Mouse (Mus musculus): ENCODE data around the gene Ttc7b. TPM values are rescaled to one million over a fixed set of nuclear protein-coding genes. Genes with fewer than 3 reads are reported as not detected.

Gene Ttc7b
- total RNA-seq, 4 experiments from 2014 or later, result 134 to 191 (median 150) TPM

DNA sequence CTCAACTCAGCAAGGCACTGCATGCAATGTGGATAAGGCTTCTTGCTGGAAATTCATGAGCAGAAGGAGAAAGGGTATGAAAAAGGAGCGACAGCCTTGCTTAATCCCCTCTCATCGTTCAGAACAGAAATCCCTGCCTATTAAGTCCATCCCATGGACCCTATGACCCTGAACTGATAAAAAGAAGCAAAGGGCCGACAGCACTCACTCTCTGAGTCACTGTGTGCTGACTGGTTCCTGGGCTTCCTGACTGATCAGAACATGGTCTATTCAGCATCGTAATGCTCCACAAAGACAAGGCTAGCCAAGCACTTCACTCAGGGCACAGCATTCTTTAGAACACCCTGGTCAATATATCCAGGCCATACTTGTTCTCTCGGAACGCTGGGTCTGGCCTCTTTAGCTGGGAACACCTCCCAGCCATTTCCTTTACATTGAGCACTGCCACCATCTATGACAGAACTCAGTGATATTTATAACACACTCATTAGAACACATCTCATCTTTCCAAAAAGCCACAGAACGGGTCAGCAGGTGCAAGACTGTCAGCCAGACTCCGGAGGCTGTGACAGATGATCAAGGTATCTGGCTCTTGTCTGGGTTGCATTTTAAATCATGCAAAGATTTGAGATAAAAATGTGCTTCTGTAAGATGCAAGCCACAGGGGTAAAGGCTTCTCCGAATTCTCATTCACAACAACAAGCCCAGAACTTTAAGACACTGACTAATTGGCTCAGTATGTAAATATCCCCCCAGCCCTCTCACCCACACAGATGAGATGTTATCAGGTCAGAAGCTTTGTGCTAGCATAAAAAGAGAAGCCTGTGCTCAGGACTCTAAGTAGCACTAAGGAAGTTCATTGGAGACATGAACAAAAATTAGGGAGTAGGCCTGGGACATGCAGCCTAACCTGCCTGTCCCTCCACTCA, 100.4 kb downstream of the Ttc7b start:
- DNase-seq (ENCODE audit: low spot score in 2 of 2), result no peak

DNA sequence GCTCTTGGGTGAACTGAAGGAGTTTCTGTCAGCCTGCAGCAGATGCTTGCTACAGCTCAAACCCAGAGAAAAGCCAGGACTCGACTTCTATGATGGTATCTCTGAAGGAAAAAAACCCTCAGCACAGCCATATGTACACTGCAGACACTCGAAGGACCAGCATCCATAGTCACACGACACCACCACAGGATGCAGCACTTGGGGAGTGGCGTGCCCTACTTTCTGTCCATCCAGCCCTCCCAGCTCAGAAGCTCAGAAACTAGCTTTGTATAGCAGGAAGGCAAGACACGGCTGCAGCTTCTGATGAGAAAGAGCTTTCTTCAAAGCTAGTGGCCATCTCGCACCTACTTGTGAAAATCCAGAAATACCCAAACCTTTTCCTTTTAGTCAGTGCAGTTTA, 104.8 kb downstream of the Ttc7b start:
- no peak for DNase-seq (ENCODE audit: low spot score in 2 of 2)

DNA sequence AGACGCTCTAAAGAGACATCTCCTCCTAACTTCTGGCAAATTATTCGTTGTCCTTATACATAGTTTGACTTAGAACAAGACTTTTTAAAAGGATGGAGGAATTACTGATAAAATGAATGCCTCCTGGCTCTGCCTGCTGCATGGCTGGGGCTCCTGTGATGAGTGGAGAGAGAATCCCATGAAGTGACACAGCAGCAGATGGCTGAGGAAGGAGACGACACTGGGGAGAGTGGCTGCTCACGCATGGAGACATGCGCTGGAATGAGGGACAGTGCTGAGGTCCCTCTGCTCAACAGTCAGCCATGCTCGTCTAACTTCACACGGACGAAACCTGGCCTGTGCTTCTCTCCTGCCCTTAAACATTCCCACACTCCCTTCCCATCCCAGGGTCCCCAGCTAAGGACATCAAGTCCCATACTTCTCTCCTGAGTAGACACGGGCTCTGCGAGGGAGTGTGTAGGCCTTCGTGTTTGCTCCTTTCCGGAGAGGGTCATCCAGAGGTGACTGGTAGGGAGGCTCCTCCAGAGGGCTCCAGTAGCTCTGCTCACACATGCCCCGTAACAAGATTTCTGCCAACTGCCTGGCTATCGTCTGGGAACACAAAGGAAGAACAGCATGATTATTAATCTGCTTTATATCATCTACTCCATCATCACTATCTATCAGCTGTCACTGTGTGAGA, 105.8 kb downstream of the Ttc7b start:
- no peak for DNase-seq (ENCODE audit: low spot score in 2 of 2)

DNA sequence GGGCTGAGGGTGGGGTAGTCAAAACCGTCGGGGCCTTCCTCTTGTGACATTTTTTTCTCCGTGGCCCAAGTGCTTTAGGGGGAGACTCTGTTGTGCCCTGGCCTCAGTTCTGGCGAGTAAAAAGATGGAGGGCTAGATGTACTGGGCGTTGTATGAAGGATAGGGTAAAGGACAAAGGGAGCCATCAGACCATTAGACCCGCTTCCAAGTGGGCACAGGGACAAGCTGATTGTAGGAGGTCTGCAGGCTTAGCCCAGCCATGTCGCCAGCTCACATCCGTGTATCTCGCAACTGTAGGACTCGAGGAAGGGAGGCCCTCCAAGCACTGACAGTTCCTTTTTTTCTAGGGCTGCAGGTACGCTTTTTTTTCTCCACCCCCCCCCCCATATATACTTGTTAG, 111.9 kb downstream of the Ttc7b start:
- no peak for DNase-seq (ENCODE audit: low spot score in 2 of 2)

DNA sequence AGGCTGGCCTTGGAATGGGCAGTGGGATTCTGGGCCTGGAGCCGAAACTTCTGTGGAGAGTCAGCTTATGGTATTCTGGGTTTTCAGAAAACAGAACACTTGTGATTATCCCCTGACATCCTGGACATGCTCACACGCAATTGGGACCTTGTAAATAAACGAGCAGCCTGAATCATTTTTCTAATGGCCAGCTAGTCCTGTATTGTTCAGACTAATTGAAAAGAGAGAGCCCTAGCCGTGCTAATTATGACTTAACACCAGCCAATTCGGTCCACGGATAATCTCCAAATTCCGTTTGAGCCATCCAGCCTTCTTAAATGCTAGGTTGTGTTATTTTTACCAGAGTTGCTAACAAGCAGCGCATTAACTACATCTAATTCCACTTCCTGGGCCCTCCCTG, 112.5 kb downstream of the Ttc7b start:
- no peak for DNase-seq (ENCODE audit: low spot score in 2 of 2)

DNA sequence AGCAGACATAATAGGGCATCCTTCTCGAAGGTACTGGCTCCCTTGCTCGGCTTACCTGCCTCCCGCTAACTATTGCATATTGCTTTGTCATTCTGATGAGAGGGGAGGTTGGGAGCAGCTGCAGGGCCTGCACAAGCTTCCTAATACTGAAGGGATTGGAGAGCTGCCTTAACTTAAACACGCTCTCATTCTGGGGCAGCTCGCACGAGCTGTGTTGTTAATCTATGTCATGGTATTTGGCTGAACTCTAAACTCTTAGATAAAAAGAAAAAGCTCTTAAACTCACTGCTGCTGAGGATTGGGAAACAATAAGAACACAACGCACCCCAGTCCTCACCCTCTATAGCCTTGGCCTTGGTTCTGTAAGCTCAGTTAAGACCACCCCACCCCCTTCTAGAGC, 113.3 kb downstream of the Ttc7b start:
- DNase-seq (ENCODE audit: low spot score in 2 of 2), result no peak

DNA sequence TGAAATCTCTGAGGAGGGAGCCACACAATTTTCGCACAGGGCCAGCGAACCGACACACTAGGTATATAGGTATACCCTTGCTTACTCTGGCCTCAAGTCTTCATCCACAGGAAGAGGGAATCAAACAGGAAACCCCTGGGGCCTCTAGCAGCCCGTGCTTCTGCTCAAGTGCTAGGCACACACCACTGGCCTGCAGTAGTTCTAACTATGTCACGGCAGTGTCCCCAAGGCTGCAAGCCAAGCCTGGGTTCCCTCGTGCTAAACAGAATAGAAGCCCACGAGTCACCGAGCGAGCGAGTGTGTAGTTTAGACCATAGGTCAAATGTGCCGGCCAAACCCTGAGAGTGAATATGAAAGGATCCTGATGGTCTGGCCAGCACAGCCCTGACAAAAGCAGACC, 114.5 kb downstream of the Ttc7b start:
- no peak for DNase-seq (ENCODE audit: low spot score in 2 of 2)

DNA sequence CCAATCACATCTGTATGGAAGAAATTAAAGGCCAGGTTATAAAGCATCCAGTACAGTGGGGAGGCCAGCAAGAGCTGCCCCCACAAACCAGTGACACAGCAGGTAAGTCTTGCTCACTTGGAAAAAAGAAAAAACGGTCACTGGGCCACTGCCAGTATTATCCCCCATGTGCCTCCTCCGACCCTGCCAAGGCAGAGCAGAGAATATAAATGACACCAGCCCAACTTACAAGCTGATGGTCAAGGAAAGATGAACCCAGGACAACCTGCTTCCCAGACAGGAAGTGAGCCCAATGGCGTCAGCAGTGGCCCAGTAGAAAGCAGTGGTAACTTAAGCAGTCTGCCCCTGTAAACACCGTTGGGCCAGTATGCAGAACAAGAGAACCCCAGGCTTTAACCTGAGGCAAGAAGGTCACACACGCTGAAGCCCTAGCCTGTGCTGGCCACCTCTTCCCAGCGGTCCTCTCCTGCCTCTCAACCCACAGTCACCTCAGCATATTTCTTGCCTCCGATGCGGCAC, 115.1 kb downstream of the Ttc7b start:
- DNase-seq (ENCODE audit: low spot score in 2 of 2), result peak; percentile 67 to 68

DNA sequence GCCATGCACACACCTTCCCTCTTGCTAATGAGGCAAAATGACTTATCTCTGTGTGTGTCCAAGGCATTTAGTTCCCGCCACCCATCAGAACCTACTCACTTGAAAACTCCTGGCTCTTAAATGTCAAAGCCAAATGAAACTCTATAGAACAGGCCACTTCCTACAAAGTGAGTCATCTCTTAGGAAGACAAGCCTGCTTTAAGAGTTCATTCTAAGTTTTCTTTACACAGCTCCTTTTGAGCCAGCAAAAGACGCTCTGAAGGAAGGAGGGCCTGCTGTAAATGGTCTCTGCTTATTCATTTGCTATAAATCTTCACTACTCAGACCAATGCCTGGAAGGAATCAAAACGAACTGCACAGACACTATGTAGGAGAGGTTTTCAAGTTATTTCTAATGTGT, 116.2 kb downstream of the Ttc7b start:
- DNase-seq (ENCODE audit: low spot score in 2 of 2), result no peak

DNA sequence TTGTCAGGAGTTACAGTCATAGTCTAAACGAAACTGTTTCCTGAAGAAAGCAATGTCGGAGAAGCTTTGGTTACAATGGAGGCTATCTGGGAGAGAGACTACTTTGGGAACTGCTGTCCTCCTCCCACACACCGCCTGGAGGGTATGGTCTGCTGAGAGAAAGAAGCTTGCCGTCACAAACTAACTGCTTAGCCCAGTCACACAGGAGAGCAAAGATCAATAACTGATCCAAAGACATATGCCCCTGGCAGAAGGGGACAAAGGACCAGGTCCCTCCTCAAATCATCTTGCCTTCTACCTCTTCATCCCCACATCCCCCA, 117.7 kb downstream of the Ttc7b start:
- no peak for DNase-seq (ENCODE audit: low spot score in 2 of 2)

DNA sequence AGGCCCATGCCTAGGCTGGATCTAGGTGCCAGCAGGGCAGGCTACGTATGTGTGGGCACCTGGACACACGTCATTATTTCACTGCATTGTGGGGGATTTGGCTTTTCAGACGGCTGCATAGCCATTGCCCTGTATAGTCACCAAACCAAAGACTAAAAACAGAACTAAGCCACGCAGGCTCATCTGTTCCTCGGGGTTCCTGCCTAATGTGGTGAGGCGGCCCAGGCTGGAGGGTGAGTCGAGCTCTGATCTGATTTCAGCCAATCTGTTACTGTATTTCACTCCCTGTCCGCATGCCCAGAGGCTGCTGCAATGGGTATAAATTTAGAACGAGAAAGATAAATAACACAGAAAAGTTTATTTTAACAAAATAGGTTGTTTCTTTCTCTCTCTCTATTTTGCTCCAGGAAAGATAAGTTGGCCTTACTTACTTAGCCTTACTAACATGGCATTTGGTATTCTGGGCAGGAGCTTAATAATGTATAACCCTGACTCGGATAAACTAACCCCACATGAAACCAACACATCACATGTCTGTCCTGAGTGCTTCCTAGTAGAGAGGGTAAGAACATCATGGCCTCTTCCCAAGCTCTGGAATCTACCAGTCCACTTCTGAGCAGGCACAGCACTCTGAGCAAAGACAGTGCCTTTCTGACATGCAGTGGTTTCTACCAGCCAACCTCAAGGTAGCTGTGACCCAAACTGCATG, 118.2 kb downstream of the Ttc7b start:
- peak; percentile 59 to 73 for DNase-seq (ENCODE audit: low spot score in 2 of 2)

DNA sequence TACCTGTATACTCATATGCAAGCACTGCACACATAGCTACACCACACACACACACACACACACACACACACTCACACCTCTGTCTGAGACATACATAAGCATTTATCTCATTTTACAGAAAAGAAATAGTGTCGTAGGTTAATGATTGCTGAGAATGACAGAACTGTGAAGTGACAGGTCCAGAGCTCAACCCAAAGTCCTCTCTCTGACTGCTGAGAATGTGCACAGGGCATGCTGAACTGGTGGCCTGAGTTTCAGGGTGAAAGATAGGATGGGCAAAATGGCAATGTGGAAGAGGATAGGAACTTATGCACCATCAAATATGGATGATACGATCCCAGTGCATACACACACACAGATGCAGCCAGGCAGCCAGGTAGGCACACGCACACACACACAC, 120.5 kb downstream of the Ttc7b start:
- no peak for DNase-seq (ENCODE audit: low spot score in 2 of 2)

DNA sequence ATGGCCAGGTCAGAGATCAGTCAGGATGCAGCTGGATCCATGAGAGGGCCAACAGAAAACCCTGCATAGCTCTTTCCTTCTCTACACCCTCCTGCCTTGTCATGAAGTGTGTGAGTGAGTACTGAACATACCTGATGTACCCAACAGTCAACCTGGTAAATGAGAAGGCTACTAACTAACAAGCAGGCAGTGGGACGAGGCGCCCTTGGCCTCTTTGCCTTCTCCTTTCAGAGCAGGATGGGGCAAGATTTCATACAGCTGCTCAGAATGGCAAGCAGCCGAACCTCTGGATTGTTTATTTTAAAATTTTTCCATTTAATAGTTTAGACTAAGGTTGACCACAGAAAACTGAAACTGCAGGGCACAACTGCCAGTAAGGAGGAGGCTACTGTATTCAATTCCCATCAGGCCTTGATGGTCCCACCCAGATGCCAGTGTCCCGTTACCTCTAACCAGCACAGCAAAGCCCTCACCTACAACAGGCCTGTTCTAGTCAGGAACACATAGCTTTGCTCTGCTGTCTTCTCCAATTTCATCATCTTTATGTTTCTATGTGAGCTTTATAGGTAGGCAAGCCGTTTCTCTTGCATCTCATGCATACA, 121.4 kb downstream of the Ttc7b start:
- DNase-seq (ENCODE audit: low spot score in 2 of 2), result no peak

DNA sequence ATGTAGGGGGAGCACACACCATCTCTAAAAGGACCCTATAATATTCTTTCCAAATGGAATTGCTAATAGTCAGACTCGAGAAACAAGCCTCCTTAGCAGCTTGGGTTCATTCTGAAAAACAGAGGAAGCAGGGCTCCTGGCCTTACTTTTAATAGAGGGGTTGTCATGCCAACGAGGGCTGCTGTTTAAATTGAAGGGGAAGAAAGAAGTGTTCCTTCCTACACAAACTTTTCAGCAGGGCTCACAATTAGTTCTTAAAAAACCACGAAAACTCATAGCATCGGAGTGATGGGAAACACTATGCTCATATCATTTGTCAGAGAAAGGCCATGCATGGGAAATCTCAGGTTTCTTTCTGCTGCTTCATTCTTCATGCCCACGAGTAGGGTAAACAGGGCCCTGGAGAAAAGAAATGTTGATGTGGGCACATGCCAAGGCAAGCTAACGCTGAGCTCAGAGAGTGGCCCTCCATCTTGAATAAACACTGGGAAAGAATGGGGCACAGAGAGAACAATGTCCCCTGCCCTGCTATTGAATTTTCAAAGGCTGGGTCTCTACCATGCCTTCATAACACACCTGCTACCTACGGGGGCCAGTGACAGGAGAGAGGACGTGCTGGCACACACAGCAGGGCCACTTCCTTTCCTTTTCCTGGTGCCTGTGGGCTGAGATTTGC, 122.2 kb downstream of the Ttc7b start:
- DNase-seq (ENCODE audit: low spot score in 2 of 2), result no peak

DNA sequence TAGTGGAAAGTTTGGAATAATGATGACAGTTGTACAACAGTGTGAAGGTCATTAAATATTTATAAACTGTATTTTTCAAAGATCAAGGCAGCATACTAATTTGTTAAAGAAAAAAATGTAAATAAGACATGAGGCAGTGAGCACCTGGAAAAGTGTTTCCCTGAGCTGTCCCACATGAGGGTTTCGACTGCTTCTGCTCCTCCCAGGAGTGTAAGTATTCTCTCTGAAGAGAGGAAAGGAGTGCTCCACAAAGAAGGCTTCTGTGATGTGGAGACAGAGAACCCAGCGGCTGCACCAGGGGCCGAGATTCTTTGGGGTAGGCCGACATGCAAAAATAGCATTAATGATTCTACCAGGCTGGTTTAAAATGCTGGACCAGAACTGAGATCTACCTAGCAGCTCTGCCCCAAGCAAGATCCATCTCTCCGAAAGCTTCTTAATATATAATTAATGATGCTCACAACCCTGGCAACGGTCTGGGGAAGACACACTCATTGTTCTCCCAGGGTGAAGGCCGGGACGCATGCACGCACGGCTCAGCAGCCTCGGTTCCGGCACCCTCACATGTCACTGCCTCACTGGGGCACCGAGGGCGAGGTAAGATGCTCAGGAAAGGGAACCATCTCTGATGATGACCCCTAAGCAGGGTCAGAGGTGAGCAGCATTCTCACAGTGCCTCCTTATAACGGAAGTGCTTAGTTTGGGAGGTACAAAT, 123.0 kb downstream of the Ttc7b start:
- DNase-seq (ENCODE audit: low spot score in 2 of 2), result no peak

DNA sequence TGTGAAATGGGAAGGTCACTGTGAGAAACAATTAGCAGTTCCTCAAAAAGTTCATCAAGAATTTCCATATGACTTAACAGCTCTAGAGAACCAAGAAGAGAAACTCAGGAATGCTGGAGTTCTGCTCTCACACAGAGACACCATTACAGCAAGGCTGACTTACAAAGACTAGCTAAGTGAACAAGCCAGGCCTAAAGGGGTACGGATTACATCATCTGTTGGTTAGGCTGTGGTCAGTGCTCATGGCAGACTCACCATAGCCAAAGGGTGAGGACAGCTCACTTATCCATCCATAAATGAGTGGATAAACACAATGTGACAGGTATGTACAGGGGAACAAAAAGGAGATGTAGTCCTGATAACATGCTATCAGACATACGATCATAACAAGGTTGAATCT, 123.8 kb downstream of the Ttc7b start:
- no peak for DNase-seq (ENCODE audit: low spot score in 2 of 2)

DNA sequence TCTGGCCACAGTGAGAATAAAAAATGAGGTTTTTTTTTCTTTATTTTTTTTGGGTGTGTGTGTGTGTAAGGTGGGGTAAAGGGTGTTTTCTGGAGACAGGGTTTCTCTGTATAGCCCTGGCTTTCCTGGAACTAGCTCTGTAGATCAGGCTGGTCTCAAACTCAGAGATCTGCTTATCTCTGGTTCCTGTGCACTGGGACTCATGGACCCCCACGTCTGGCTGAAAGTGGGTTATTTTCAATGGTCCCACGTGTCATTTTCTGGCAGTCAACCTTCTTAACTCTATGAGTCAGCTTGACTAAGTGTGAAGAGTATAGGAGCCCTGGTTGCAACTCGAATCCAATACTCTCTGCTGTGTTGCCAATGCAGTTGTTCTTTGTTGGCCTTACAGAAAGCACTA, 127.1 kb downstream of the Ttc7b start:
- DNase-seq (ENCODE audit: low spot score in 2 of 2), result no peak

DNA sequence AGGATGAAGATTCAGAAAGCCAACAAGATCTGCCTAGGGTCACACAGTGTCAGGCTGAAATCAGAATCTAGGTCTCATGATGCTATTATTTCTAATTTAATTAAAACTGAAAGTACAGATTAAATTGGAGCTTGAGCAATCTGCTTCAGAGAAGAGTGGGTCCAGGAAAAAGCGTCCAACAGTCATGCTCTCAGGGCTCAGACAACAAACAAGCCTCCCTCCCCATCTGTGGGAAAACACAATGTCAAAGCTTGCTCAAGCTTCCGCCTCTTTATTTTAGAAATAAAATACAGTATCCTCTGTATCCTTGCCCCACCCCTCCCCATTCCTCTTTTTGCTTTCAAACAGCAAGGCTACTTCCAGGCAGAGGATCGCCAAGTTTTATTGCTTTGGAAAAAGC, 127.5 kb downstream of the Ttc7b start:
- DNase-seq (ENCODE audit: low spot score in 2 of 2), result no peak

DNA sequence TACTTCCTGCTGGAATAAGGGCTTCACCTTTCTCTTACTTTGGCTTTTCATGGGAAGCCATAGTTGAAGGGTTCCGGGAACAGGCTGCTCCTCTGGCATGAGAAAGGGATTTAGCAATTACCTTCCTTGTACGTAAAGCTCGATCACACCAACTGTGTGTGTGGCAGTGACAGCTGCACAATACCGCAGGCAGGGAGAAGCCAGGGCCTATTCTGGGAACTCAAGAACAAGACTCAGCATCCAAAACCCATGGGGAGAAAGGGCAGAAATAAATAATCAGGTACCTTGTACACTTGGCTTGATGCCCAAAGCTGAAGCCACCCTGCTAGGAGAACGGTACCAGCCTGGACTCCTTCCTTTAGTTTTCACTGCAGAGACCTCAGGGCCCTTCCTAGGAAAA, 128.2 kb downstream of the Ttc7b start:
- DNase-seq (ENCODE audit: low spot score in 2 of 2), result peak; percentile 60 to 66

DNA sequence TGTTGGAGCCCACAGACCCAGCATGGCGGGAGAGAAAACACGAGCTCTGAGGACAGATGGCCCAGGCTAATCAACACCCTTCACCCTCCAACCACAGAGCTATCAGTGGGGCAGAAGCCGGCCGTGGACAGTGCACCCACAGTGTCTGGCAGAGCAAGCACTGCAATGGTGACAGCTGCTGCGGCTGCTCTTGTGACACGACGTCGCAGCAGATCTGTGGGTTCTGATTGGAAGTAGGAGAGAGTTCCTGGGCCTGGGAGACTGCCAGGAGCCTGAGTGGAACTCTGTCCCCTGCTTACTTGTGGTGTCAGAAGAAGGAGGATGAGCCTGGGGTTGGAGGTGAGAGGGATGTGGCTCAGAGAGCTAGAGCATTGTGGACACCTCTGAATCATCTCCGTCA, 128.7 kb downstream of the Ttc7b start:
- peak; percentile 29 to 50 for DNase-seq (ENCODE audit: low spot score in 2 of 2)

Measured in gastrocnemius, adult 8-10 months (tissue).